Mouse (Mus musculus): Measurements from ENCODE around the gene Rhbdd2. TPM values are rescaled to one million over a fixed set of nuclear protein-coding genes. Genes with fewer than 3 reads are reported as not detected.

Gene Rhbdd2
- 10 to 100 TPM; 26.3 to 29.5 TPM for total RNA-seq (2023)

GRCm38 (mm10) chr5:135632117-135632796, at the start of gene Rhbdd2:
Gene Rhbdd2, plus strand, starts transcription at chr5:135632618.

DNA sequence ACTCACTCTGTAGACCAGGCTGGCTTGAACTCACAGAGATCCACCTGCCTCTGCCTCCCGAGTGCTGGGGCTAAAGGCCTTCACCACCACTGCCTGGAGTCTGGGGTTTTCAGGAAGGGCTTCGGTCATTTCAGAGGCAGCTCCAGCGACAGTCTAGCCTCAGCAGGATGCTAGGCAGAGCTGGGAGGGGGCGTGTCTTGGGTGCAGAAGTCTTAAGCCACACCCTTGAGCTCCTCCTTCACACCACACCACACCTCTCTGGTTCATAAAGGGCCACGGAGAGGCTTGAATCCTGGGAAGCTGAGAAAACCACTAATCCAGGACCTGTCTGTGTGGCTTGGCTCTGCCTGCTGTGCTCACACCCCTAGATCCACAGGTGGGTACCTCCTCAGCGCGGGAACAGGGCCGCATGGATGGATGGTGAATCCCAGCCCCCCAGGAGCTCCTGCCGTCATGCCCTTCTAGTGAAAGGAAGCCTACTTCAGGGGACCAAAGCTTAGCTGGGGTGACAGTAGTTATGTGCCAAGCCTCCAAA, 37.4 kb downstream of the Rhbdd2 start, which contains the start of gene Por:
Gene Por (plus strand): TSS at position 293 of the 535 bp plus-strand sequence.

Other genes with a start within 250 kb of the Rhbdd2 start
- gene Pom121, start 238.1 kb upstream of the Rhbdd2 start, total RNA-seq (2023), result 10 to 100 TPM; 50.8 to 54.9 TPM
- gene Hip1, start 87.5 kb upstream of the Rhbdd2 start, total RNA-seq (2023), result 1 to 10 TPM; 4.8 to 8.6 TPM
- not detected for gene Ccl26, start 69.0 kb upstream of the Rhbdd2 start, total RNA-seq (2023)
- under 1 TPM in 1 of 2 experiments, not detected in 1; 0.58 TPM for gene Ccl24, start 59.6 kb upstream of the Rhbdd2 start, total RNA-seq (2023)
- gene Por, start 37.4 kb downstream of the Rhbdd2 start, total RNA-seq (2023), result 10 to 100 TPM; 56.4 to 62.2 TPM
- gene Tmem120a, start 111.8 kb downstream of the Rhbdd2 start, total RNA-seq (2023), result 10 to 100 TPM; 17.4 to 19.7 TPM
- under 1 TPM in 1 of 2 experiments, not detected in 1; 0.58 TPM for gene Styxl1, start 145.8 kb downstream of the Rhbdd2 start, total RNA-seq (2023)
- gene Mdh2, start 145.9 kb downstream of the Rhbdd2 start, total RNA-seq (2023), result 100 to 1,000 TPM; 185 to 193 TPM
- gene Srrm3, start 174.3 kb downstream of the Rhbdd2 start, total RNA-seq (2023), result not detected

Data from T-cell, adult 66 days (primary cell).